Mouse (Mus musculus) c-Kit-positive CD71-positive TER-119-negative erythroid progenitor cells, embryonic 14.5 days (primary cell): ENCODE measurements around the gene Rnf220.

ENCODE experiments used
- DNase-seq: peaks from one replicate; pipeline ENCODE4 v3.0.0-alpha.2; 2013; ENCODE audit warnings: low read depth

Gene Rnf220

GRCm38 (mm10) chr4:117436995-117437660, 59.7 kb downstream of the Rnf220 start:
- DNase-seq = no peak

- no peak for DNase-seq
Measured at GRCm38 (mm10) chr4:117434336-117434735, 62.5 kb downstream of the Rnf220 start.

- no peak for DNase-seq
Measured at GRCm38 (mm10) chr4:117429604-117430003, 67.2 kb downstream of the Rnf220 start.

- DNase-seq = peak; percentile 42
Measured at GRCm38 (mm10) chr4:117427540-117427939, 69.3 kb downstream of the Rnf220 start.

GRCm38 (mm10) chr4:117421077-117421476, 75.8 kb downstream of the Rnf220 start:
- DNase-seq = no peak

- no peak for DNase-seq
Measured at GRCm38 (mm10) chr4:117416827-117417226, 80.0 kb downstream of the Rnf220 start.

- DNase-seq = no peak
Measured at GRCm38 (mm10) chr4:117410049-117410410, 86.8 kb downstream of the Rnf220 start.

- no peak for DNase-seq
Measured at GRCm38 (mm10) chr4:117409144-117410048, 87.5 kb downstream of the Rnf220 start.

GRCm38 (mm10) chr4:117407945-117408344, 88.9 kb downstream of the Rnf220 start:
- DNase-seq = no peak

- no peak for DNase-seq
Measured at GRCm38 (mm10) chr4:117405999-117406398, 90.9 kb downstream of the Rnf220 start.

GRCm38 (mm10) chr4:117405211-117405610, 91.6 kb downstream of the Rnf220 start:
- no peak for DNase-seq

GRCm38 (mm10) chr4:117403411-117403810, 93.4 kb downstream of the Rnf220 start:
- no peak for DNase-seq

- no peak for DNase-seq
Measured at GRCm38 (mm10) chr4:117397128-117397527, 99.7 kb downstream of the Rnf220 start.

- DNase-seq = no peak
Measured at GRCm38 (mm10) chr4:117393027-117393426, 103.8 kb downstream of the Rnf220 start.

GRCm38 (mm10) chr4:117392391-117392790, 104.5 kb downstream of the Rnf220 start:
- DNase-seq = no peak

- DNase-seq = no peak
Measured at GRCm38 (mm10) chr4:117391966-117392365, 104.9 kb downstream of the Rnf220 start.

- DNase-seq = no peak
Measured at GRCm38 (mm10) chr4:117390850-117391795, 105.7 kb downstream of the Rnf220 start.

- no peak for DNase-seq
Measured at GRCm38 (mm10) chr4:117389264-117390054, 107.4 kb downstream of the Rnf220 start.

GRCm38 (mm10) chr4:117385247-117385646, 111.6 kb downstream of the Rnf220 start:
- no peak for DNase-seq

GRCm38 (mm10) chr4:117381846-117382245, 115.0 kb downstream of the Rnf220 start:
- no peak for DNase-seq

- no peak for DNase-seq
Measured at GRCm38 (mm10) chr4:117380558-117380935, 116.3 kb downstream of the Rnf220 start.
